Mouse (Mus musculus): ENCODE measurements around the gene Acvr1c.

DNA sequence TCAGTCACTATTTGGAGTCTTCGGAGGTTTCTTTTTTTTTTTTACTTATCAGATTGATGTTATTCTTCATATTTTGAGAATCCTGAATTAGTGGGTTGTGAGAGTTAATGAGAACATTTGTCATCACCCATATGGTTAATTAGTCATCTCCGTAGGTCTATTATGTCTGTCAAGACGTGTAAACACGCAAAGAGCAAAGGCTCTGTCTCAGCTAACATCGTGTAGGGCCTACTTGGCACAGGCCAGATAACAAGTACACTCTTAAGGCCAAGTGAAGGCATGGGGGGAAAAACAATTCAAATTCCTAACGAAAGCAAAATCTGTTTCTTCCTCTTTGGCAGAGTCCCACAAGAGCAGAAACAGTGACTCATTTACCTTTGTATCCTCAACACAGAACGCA lies 30.9 kb upstream of the Acvr1c start:
- TF ChIP-seq CTCF (conservative IDR thresholded peaks at IDR 0.05; ENCODE audit: low read length) = no peak
- TF ChIP-seq NANOG (IDR thresholded peaks at IDR 0.05; ENCODE audit: borderline replicate concordance, low read length) = no peak
- no peak for TF ChIP-seq POU5F1 (IDR thresholded peaks at IDR 0.05; ENCODE audit: borderline replicate concordance, low read length)

Measured in E14TG2a.4 (cell line).